Mouse (Mus musculus): ENCODE measurements at regions not wholly inside any gene's neighbourhood (a gene's known extent, or its start where the extent isn't known, plus 50 kb on each side); places are given as distances from the start of the nearest gene placed in this dataset.

DNA sequence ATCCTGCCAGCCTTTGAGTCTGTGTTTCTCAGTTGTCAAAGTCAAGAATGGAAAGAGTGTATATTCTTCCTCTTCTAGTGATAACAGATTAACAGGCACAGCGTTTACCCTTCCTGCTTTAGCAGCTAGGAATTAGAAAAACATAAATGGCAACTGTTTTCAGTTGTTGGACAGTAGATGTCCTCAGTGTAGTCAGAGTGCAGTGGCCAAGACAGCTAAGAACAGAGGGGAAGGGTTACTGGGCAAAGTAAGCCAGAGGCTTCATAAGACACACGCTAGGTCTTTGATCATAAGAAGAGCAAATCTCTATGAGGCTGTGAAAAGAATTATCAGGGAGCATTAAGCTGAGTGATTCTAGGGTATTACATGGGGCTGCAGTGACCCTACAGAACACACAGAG lies 191.3 kb downstream of the Cyp26b1 start:
- no peak for TF ChIP-seq EP300 (IDR thresholded peaks at IDR 0.05)
- TF ChIP-seq CTCF (IDR thresholded peaks at IDR 0.05), result no peak

Data from lung, postnatal 0 days (tissue).